Mouse (Mus musculus) fat pad, adult 2 months (tissue): ENCODE results near the gene Ifi27l2b.

Experiments used
- DNase-seq: peaks from one replicate; pipeline ENCODE4 v3.0.0-alpha.2; 2011; ENCODE audit warnings: low read depth, low spot score; ENCODE audit errors: extremely low read depth

Gene Ifi27l2b

DNA sequence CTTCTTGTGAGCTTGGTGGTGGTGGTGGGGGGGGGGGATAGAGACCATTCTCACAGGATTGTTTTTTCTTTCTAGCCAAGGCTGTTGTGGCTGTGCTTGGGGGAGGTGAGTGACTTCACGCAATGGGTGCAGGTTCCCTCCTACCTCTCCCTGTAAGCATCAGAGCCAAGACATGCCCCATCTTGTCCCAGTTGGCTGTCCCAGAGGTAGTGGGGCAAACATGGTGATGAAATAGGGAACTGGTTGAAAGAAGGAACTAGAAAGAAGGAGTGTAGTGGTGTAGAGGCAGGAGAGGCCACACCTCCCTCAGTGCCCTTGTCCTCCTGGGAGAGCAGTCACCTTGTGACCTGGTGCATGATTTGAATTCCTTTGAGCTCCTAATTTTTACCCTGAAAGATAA lies 19.4 kb downstream of the Ifi27l2b start:
- peak; percentile 79 for DNase-seq

DNA sequence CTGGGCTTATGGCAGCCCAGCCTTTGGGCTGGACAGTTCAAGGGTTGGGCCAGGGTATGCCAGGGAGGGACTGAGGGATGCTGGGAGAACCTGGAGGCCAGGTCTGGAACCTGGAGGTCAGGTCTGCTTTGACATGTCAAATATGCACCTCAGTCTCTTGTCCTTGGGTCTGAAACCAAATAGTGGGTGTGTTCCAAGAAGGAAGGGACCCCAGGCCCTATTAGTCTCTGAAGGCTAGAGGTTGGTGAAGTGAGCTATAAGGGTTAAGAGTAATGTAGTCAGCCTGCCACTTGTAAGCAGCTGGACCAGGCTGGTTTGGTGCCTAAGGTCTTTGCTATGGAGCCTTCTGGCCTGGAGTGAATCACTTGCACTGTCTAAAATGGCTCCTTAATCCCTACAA lies 22.2 kb downstream of the Ifi27l2b start:
- no peak for DNase-seq

DNA sequence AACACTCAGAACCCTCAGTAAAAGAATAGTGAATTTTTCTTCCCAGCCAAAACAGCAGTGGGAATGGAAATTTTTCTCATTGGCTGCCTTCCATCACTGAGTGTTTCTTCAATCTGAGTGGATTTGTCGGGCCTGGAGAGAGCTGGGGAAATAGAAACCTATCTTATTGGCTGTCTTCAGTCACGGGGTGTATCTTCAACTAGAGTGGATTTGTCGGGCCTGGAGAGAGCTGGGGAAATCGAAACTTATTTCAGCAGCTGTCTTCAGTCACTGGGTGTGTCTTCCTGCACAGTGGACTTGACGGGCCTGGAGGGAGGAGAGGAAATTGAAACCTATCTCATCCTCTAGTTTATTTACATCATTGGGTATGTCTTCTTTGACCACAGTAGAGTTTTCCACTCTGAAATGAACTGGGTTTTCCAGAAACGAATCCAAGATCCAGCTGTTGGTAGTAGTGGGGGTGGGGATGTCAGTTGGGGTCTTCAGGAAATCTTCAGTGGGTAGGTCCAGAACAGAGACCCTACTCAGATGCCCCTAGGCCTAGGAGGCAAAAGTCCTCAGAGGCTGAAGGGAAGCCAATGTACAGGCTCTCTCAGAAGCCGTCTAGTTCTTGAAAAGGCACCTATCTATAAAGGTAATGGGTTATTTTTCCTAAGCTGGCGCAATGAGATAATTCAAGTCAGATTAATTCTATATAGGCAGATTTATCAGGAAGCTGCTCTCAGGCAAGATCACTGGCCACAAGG lies 22.9 kb downstream of the Ifi27l2b start, which contains the start of gene Ifi27:
Ifi27 (plus strand) TSS at position 226 of the 746 bp plus-strand sequence.
- DNase-seq, result peak; percentile 11

DNA sequence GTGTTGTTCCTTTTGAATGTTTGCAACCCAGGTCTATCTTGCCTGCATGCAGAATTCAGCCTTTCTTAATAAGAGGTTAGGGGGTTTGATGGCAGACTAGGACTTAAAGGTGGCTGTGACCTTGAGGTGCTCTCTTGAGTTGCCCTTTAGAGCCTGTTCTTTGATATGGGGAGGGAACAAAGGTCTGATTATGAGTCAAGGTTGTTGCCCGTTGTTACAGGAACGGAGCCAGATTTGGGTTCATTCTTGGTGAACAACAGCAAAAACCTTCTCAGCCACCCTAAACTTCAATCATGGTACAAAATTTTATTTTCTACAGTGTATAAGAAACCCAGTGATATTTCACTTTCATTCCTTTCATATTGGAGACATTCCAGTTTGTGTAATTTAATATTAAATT lies 23.6 kb downstream of the Ifi27l2b start:
- DNase-seq, result no peak

DNA sequence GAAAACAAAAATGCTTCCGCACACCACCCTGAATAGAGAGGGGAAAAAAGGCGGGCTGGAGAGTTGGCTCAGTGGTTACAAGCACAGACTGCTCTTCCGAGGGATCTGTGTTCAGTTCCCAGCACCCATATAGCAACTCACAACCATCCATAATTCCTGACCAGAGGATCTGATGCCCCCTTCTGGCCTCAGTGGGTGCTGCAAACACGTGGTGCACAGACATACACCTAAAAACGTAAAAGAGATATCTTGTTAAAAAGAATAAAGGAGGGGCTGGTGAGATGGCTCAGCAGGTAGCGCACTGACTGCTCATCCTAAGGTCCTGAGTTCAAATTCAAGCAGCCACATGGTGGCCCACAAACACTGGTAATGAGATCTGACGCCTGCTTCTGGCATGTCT lies 30.3 kb downstream of the Ifi27l2b start:
- no peak for DNase-seq

DNA sequence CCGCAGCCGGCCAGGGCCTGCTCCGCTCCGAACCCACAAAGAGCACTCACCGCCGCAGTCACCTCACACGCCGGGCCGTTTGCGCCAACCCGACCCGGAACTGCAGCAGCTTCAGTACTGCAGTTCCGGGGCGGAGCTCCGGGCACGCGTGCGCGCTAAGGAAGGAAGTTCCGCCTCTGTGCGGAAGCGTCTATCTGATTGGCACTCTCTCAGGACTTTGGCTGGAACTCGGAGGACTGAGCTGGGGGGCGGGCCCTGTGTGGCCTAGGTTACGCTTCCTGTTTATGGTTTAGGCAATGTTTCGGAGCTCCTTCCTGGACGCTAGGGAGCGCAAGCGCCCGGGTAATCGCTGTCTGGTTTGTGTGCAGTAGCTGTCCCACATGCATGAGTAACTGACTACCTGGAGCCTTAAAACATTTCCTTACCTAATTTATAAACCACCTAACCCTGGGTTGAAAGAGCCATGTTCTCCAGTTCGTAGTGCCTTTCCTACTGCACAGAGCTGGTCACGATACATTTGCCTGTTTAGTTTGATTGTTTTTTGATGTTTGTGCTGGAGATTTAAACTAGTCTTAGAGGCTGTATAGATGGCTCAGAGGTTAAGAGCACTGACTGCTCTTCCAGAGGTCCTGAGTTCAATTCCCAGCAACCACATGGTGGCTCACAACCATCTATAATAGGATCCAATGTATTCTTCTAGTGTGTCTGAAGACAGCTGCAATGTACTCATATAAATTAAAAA lies 31.1 kb downstream of the Ifi27l2b start, which contains the start of gene Ddx24:
Ddx24 (minus strand) TSS at position 102 of the 742 bp plus-strand sequence.
- DNase-seq, result peak; percentile 87

DNA sequence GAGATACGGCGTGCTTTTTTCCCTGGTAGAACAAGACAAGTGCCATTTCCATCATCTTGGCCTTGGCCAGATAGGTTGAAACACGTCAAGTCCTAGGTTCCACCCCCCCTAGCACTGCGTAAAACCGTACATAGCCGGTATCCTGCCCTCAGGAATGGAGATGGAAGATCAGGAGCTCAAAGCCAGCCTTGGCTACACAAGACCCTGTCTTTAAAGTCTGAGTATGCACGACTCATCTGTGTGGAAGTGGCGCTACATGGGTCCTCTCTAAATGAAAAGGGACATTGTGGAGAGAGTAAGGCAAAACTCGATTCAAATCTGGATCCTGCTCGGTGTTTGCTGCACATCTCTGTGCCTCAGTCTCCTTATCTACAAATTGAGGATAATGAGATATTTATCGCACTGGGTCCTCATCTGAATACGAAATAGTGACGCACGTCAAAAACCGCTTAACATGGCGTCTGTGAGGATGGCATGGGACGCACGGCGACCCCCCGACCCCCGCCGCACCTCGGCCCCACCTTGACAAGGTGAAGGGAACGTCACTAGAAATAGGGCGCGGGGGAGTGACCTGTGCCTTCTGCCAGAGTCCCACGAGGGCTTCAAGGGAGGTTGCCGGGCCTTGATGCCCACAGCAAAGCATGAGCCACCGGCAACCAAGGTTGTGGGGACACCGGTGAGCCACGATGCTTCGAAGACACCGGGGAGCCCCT lies 31.9 kb downstream of the Ifi27l2b start:
- no peak for DNase-seq

DNA sequence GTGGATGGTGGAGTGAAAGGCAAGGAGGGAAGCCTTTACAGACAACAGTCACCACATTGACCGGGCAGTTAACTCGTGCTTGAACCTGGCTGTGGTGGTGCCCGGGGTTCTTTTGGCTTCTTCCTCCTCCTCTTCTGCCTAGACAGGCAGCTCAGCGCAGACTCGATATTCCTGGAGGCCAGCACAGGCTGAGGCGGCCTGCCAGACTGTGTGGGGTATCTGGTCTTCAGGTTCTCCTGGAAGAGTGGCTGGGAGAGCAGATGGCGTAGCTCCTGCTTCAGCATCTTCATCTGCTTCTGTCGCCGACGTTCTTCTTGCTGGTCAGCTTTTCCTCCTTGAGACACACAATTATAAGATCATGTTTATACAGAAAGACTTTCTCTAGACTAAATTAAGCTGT lies 48.9 kb downstream of the Ifi27l2b start:
- no peak for DNase-seq

DNA sequence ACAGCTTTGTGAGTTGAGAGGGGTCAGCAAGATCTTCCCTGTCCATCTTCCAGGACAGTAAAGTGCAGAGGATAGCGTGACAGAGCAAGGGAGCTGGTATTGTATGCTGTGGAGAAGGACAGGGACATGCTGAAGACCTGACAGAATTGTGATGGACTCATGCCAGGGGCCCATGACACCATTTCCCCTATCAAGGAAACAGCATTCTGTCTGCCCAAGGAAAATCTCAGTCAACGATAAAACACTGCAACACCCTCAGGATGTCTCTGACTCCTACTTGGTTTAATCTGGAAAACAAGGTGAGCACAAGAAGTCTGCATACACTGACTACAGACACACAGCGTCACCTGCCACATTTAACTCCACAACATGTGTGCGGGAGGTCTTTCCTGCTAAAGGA lies 49.3 kb downstream of the Ifi27l2b start, which contains the start of gene 9330161L09Rik:
9330161L09Rik (minus strand) TSS at position 101 of the 400 bp plus-strand sequence.
- DNase-seq, result no peak

DNA sequence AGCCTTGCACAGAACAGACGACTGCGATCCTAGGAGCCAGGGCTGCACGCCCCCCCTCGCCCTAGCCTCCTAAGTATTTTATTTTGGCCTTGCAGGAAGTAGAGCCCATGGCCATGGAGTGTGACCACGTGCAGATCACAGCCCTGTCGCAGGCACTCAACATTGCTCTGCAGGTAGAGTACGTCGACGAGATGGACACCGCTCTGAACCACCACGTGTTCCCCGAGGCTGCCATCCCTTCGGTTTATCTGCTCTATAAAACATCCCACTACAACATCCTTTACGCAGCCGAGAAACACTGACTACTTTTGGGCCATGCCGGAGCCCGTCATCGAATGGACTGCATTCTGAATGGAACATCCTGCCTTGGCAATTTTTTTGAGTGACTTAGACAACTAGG lies 52.9 kb downstream of the Ifi27l2b start:
- no peak for DNase-seq
